Mouse (Mus musculus): ENCODE measurements around the gene Krtap24-1. TPM values are rescaled to one million over a fixed set of nuclear protein-coding genes. Genes with fewer than 3 reads are reported as not detected.

Gene Krtap24-1
- not detected in 2 replicates for polyA plus RNA-seq (2014; fragmentation: Nextera tagmentation; extraction: Ambion mirVana)

GRCm38 (mm10) chr16:88611922-88612321, at the start of gene Krtap24-1:
Gene Krtap24-1, minus strand, starts transcription at chr16:88612279.
- Histone ChIP-seq H3K9me3 (ENCODE audit: control insufficient read depth, low read length) (no peaks in the 10 kb centered on the region), H3K4me3 (ENCODE audit: low read depth, low read length) (no peak within 1 kb of the TSS), H3K4me2 (ENCODE audit: low read depth, low read length, severe bottlenecking) (no peak within 1 kb of the TSS), H3K27me3 (ENCODE audit: control insufficient read depth, insufficient read depth, low read length) (no peaks in the 10 kb centered on the region), H3K36me3 (ENCODE audit: control insufficient read depth, insufficient read depth, low read length) (no peaks in the 10 kb centered on the region), H3K27ac (ENCODE audit: low read depth, low read length) (no peak within 1 kb of the TSS), H3K9ac (ENCODE audit: low read length) (no peak within 1 kb of the TSS), H3K4me1 (replicated peaks; ENCODE audit: control insufficient read depth, insufficient read depth, low read length) (no peaks in the 10 kb centered on the region)
- DNase-seq (ENCODE audit: low spot score), result no peak
- WGBS, result 94% methylated on average over 8 of the region's 8 CpGs
- no peak for ATAC-seq (replicated peaks; ENCODE audit: low FRiP score)

GRCm38 (mm10) chr16:88657426-88657825, 45.3 kb upstream of the Krtap24-1 start:
- ATAC-seq (replicated peaks; ENCODE audit: low FRiP score), result no peak
- H3K36me3 ChIP-seq (ENCODE audit: control insufficient read depth, insufficient read depth, low read length), result no peaks in the 10 kb centered on the region
- no peaks in the 10 kb centered on the region for H3K9me3 ChIP-seq (ENCODE audit: control insufficient read depth, low read length)
- no peak overlapping the region for H3K4me2 ChIP-seq (ENCODE audit: low read depth, low read length, severe bottlenecking)
- DNase-seq (ENCODE audit: low spot score), result no peak
- no peak overlapping the region for H3K27ac ChIP-seq (ENCODE audit: low read depth, low read length)
- no peak overlapping the region for H3K4me3 ChIP-seq (ENCODE audit: low read depth, low read length)
- 65% methylated on average over 1 of the region's 1 CpGs for WGBS
- H3K9ac ChIP-seq (ENCODE audit: low read length), result no peak overlapping the region
- no peaks in the 10 kb centered on the region for H3K4me1 ChIP-seq (replicated peaks; ENCODE audit: control insufficient read depth, insufficient read depth, low read length)
- no peaks in the 10 kb centered on the region for H3K27me3 ChIP-seq (ENCODE audit: control insufficient read depth, insufficient read depth, low read length)

- H3K4me3 ChIP-seq (ENCODE audit: low read depth, low read length), result no peak overlapping the region
- no peaks in the 10 kb centered on the region for H3K36me3 ChIP-seq (ENCODE audit: control insufficient read depth, insufficient read depth, low read length)
- H3K9ac ChIP-seq (ENCODE audit: low read length), result no peak overlapping the region
- no peak for ATAC-seq (replicated peaks; ENCODE audit: low FRiP score)
- DNase-seq (ENCODE audit: low spot score), result no peak
- no peaks in the 10 kb centered on the region for H3K9me3 ChIP-seq (ENCODE audit: control insufficient read depth, low read length)
- H3K4me1 ChIP-seq (replicated peaks; ENCODE audit: control insufficient read depth, insufficient read depth, low read length), result no peaks in the 10 kb centered on the region
- 75% methylated on average over 2 of the region's 2 CpGs for WGBS
- H3K27ac ChIP-seq (ENCODE audit: low read depth, low read length), result no peak overlapping the region
- no peak overlapping the region for H3K4me2 ChIP-seq (ENCODE audit: low read depth, low read length, severe bottlenecking)
- H3K27me3 ChIP-seq (ENCODE audit: control insufficient read depth, insufficient read depth, low read length), result no peaks in the 10 kb centered on the region
Observed at GRCm38 (mm10) chr16:88651952-88652351, 39.9 kb upstream of the Krtap24-1 start.

GRCm38 (mm10) chr16:88651082-88651481, 39.0 kb upstream of the Krtap24-1 start:
- WGBS, result 91% methylated on average over 1 of the region's 1 CpGs
- Histone ChIP-seq H3K4me3 (ENCODE audit: low read depth, low read length) (no peak overlapping the region), H3K9ac (ENCODE audit: low read length) (no peak overlapping the region), H3K9me3 (ENCODE audit: control insufficient read depth, low read length) (no peaks in the 10 kb centered on the region), H3K27me3 (ENCODE audit: control insufficient read depth, insufficient read depth, low read length) (no peaks in the 10 kb centered on the region), H3K4me2 (ENCODE audit: low read depth, low read length, severe bottlenecking) (no peak overlapping the region), H3K27ac (ENCODE audit: low read depth, low read length) (no peak overlapping the region), H3K36me3 (ENCODE audit: control insufficient read depth, insufficient read depth, low read length) (no peaks in the 10 kb centered on the region), H3K4me1 (replicated peaks; ENCODE audit: control insufficient read depth, insufficient read depth, low read length) (no peaks in the 10 kb centered on the region)
- DNase-seq (ENCODE audit: low spot score) (no peak), ATAC-seq (replicated peaks; ENCODE audit: low FRiP score) (no peak)

- ATAC-seq (replicated peaks; ENCODE audit: low FRiP score) (no peak), DNase-seq (ENCODE audit: low spot score) (no peak)
- Histone ChIP-seq H3K4me1 (replicated peaks; ENCODE audit: control insufficient read depth, insufficient read depth, low read length) (no peaks in the 10 kb centered on the region), H3K4me3 (ENCODE audit: low read depth, low read length) (no peak within 1 kb of the TSS), H3K36me3 (ENCODE audit: control insufficient read depth, insufficient read depth, low read length) (no peaks in the 10 kb centered on the region), H3K27ac (ENCODE audit: low read depth, low read length) (no peak within 1 kb of the TSS), H3K27me3 (ENCODE audit: control insufficient read depth, insufficient read depth, low read length) (no peaks in the 10 kb centered on the region), H3K4me2 (ENCODE audit: low read depth, low read length, severe bottlenecking) (no peak within 1 kb of the TSS), H3K9ac (ENCODE audit: low read length) (no peak within 1 kb of the TSS), H3K9me3 (ENCODE audit: control insufficient read depth, low read length) (no peaks in the 10 kb centered on the region)
- WGBS, result 87% methylated on average over 10 of the region's 10 CpGs
Observed at GRCm38 (mm10) chr16:88647358-88647846, 35.3 kb upstream of the Krtap24-1 start, which contains the start of gene Krtap26-1. Gene Krtap26-1, minus strand, starts transcription at chr16:88647796.

GRCm38 (mm10) chr16:88646366-88647111, 34.5 kb upstream of the Krtap24-1 start:
- DNase-seq (ENCODE audit: low spot score), result no peak
- H3K27me3 ChIP-seq (ENCODE audit: control insufficient read depth, insufficient read depth, low read length), result no peaks in the 10 kb centered on the region
- H3K4me3 ChIP-seq (ENCODE audit: low read depth, low read length), result no peak overlapping the region
- H3K9me3 ChIP-seq (ENCODE audit: control insufficient read depth, low read length), result no peaks in the 10 kb centered on the region
- no peaks in the 10 kb centered on the region for H3K4me1 ChIP-seq (replicated peaks; ENCODE audit: control insufficient read depth, insufficient read depth, low read length)
- no peak overlapping the region for H3K4me2 ChIP-seq (ENCODE audit: low read depth, low read length, severe bottlenecking)
- H3K27ac ChIP-seq (ENCODE audit: low read depth, low read length), result no peak overlapping the region
- no peak for ATAC-seq (replicated peaks; ENCODE audit: low FRiP score)
- no peak overlapping the region for H3K9ac ChIP-seq (ENCODE audit: low read length)
- WGBS, result 82% methylated on average over 8 of the region's 8 CpGs
- H3K36me3 ChIP-seq (ENCODE audit: control insufficient read depth, insufficient read depth, low read length), result no peaks in the 10 kb centered on the region

- no peaks in the 10 kb centered on the region for H3K4me1 ChIP-seq (replicated peaks; ENCODE audit: control insufficient read depth, insufficient read depth, low read length)
- no peaks in the 10 kb centered on the region for H3K27me3 ChIP-seq (ENCODE audit: control insufficient read depth, insufficient read depth, low read length)
- DNase-seq (ENCODE audit: low spot score), result no peak
- no peaks in the 10 kb centered on the region for H3K36me3 ChIP-seq (ENCODE audit: control insufficient read depth, insufficient read depth, low read length)
- H3K4me2 ChIP-seq (ENCODE audit: low read depth, low read length, severe bottlenecking), result no peak overlapping the region
- H3K9ac ChIP-seq (ENCODE audit: low read length), result no peak overlapping the region
- no peak for ATAC-seq (replicated peaks; ENCODE audit: low FRiP score)
- no peak overlapping the region for H3K4me3 ChIP-seq (ENCODE audit: low read depth, low read length)
- H3K27ac ChIP-seq (ENCODE audit: low read depth, low read length), result no peak overlapping the region
- WGBS, result 89% methylated on average over 3 of the region's 3 CpGs
- no peaks in the 10 kb centered on the region for H3K9me3 ChIP-seq (ENCODE audit: control insufficient read depth, low read length)
Observed at GRCm38 (mm10) chr16:88640053-88640452, 28.0 kb upstream of the Krtap24-1 start.

- H3K9me3 ChIP-seq (ENCODE audit: control insufficient read depth, low read length), result no peaks in the 10 kb centered on the region
- 75% methylated on average over 4 of the region's 4 CpGs for WGBS
- no peak for DNase-seq (ENCODE audit: low spot score)
- no peaks in the 10 kb centered on the region for H3K4me1 ChIP-seq (replicated peaks; ENCODE audit: control insufficient read depth, insufficient read depth, low read length)
- no peak for ATAC-seq (replicated peaks; ENCODE audit: low FRiP score)
- no peak overlapping the region for H3K27ac ChIP-seq (ENCODE audit: low read depth, low read length)
- no peak overlapping the region for H3K9ac ChIP-seq (ENCODE audit: low read length)
- no peaks in the 10 kb centered on the region for H3K27me3 ChIP-seq (ENCODE audit: control insufficient read depth, insufficient read depth, low read length)
- H3K4me3 ChIP-seq (ENCODE audit: low read depth, low read length), result no peak overlapping the region
- H3K4me2 ChIP-seq (ENCODE audit: low read depth, low read length, severe bottlenecking), result no peak overlapping the region
- no peaks in the 10 kb centered on the region for H3K36me3 ChIP-seq (ENCODE audit: control insufficient read depth, insufficient read depth, low read length)
Observed at GRCm38 (mm10) chr16:88635142-88635541, 23.1 kb upstream of the Krtap24-1 start.

GRCm38 (mm10) chr16:88631474-88631873, 19.4 kb upstream of the Krtap24-1 start:
- no peak overlapping the region for H3K4me2 ChIP-seq (ENCODE audit: low read depth, low read length, severe bottlenecking)
- no peaks in the 10 kb centered on the region for H3K4me1 ChIP-seq (replicated peaks; ENCODE audit: control insufficient read depth, insufficient read depth, low read length)
- H3K27ac ChIP-seq (ENCODE audit: low read depth, low read length), result no peak overlapping the region
- ATAC-seq (replicated peaks; ENCODE audit: low FRiP score), result no peak
- H3K9me3 ChIP-seq (ENCODE audit: control insufficient read depth, low read length), result no peaks in the 10 kb centered on the region
- H3K9ac ChIP-seq (ENCODE audit: low read length), result no peak overlapping the region
- no peak for DNase-seq (ENCODE audit: low spot score)
- no peak overlapping the region for H3K4me3 ChIP-seq (ENCODE audit: low read depth, low read length)
- 87% methylated on average over 4 of the region's 4 CpGs for WGBS
- no peaks in the 10 kb centered on the region for H3K27me3 ChIP-seq (ENCODE audit: control insufficient read depth, insufficient read depth, low read length)
- H3K36me3 ChIP-seq (ENCODE audit: control insufficient read depth, insufficient read depth, low read length), result no peaks in the 10 kb centered on the region
